Comparison of ENCODE assay signal across 8 mouse cellular contexts in the genomic region with DNA sequence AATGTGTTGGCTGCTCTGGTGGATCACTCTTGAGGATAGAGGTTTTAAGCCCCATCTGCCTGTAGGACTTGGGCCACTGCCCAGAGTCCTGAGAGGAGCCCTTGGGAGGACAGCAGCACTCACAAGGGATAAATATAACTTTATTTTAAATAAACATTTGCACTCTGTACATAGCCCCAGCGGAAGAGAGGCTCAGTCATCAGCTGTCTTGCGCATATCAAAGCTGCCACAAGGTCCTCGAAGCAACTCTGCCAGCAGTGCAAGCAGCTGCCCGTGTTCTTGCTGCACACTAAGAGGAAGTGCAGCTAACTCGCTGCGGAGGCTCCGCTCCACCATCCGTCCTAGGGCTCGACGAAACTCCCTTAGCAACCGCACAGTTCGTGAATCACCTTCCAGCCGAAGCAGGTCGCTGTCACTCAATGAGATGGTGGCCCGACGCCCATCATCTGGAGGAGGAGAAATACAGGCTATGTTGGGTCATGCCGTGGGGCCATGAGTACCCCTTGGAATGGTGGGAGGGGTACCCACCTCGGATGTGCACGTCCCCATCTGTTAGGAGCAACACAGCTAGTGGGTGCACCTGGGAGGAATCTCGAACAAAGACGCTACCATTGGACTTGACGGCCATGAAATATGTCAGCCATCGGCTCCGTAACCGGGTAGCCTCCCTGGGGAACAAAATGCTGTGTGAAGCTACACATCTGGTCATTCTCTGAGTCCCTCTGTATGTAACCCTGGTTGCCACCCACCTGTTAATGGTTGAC. TPM values are rescaled to one million over a fixed set of nuclear protein-coding genes. Genes with fewer than 3 reads are reported as not detected.
DNase-seq lines count a peak whose midpoint lies in the region; ATAC-seq lines count a peak whose summit lies in the region.

No protein-coding gene starts in this region.

- intact Hi-C loops in gastrocnemius, postnatal 14 days (cut with DNase I; ENCODE audit: low total_unique reads), result no loop called here

- ATAC-seq in inflammation-experienced regulatory T-cells, adult 6 months, result no peak

- DNase-seq in cerebellum, adult 18-20 months, result peak; percentile 37
- DNase-seq in cerebellum, adult 9-10 months, result no peak
- peak; percentile 42 for DNase-seq in layer of hippocampus, adult 9-11 months
- DNase-seq in layer of hippocampus, postnatal 25 days (ENCODE audit: extremely low spot score in 1 of 2, low spot score in 1 of 2), result no peak
- peak; percentile 52 for DNase-seq in gastrocnemius, postnatal 14 days
- DNase-seq in lung, postnatal 10 days, result peak; percentile 71
- no peak for DNase-seq in urinary bladder, postnatal 4 days (ENCODE audit: low spot score in 2 of 2)

RNA-seq across cellular contexts. Expression of a gene that starts 33.1 kb away (rescaled TPM):
- total RNA-seq in layer of hippocampus, postnatal 25 days (2021), result 10 to 100 TPM; 54.6 to 65.9 TPM
- 10 to 100 TPM; 19.8 to 23.8 TPM for total RNA-seq in gastrocnemius, postnatal 14 days (2021)
- polyA plus RNA-seq in inflammation-experienced regulatory T-cells, adult 6 months (2017; shearing (Covaris generic)), result 10 to 100 TPM; 25.9 to 35.4 (median 26.2) TPM

RNA-seq across cellular contexts. Expression of a gene that starts 33.2 kb away (rescaled TPM):
- total RNA-seq in layer of hippocampus, postnatal 25 days (2021), result 100 to 1,000 TPM; 161 to 170 TPM
- total RNA-seq in gastrocnemius, postnatal 14 days (2021), result 10 to 100 TPM; 31.6 to 39.8 TPM
- 100 to 1,000 TPM in 2 of 3 experiments, 10 to 100 TPM in 1; 70.5 to 107 (median 103) TPM for polyA plus RNA-seq in inflammation-experienced regulatory T-cells, adult 6 months (2017; shearing (Covaris generic))

Comparison
In these comparisons a context has a peak if more than half of its experiments do, and no peak if none do; other contexts are left out.
1. DNase-seq: peak in cerebellum, adult 18-20 months (2 of 2), layer of hippocampus, adult 9-11 months (single experiment), gastrocnemius, postnatal 14 days (single experiment) and lung, postnatal 10 days (single experiment); none in cerebellum, adult 9-10 months (single experiment), layer of hippocampus, postnatal 25 days (0 of 2) and urinary bladder, postnatal 4 days (0 of 2).